Mouse (Mus musculus): ENCODE measurements around the gene Mxd4.
A peak's percentile ranks its signal among the peaks of the same experiment; 100 is the strongest.

The Mxd4 gene

GRCm38 (mm10) chr5:34196423-34196822 is 8.9 kb upstream of the Mxd4 start:
- DNase-seq (ENCODE audit: inconsistent ontology term): no peak

GRCm38 (mm10) chr5:34195786-34196185 is 8.3 kb upstream of the Mxd4 start:
- DNase-seq (ENCODE audit: inconsistent ontology term): no peak

GRCm38 (mm10) chr5:34194975-34195662 is 7.6 kb upstream of the Mxd4 start:
- no peak for DNase-seq (ENCODE audit: inconsistent ontology term)

GRCm38 (mm10) chr5:34194426-34194825 is 6.9 kb upstream of the Mxd4 start:
- no peak for DNase-seq (ENCODE audit: inconsistent ontology term)

GRCm38 (mm10) chr5:34191843-34192242 is 4.3 kb upstream of the Mxd4 start:
- DNase-seq (ENCODE audit: inconsistent ontology term): no peak

GRCm38 (mm10) chr5:34191021-34191420 is 3.5 kb upstream of the Mxd4 start:
- peak; percentile 51 for DNase-seq (ENCODE audit: inconsistent ontology term)

GRCm38 (mm10) chr5:34189521-34189920 is 2.0 kb upstream of the Mxd4 start:
- DNase-seq (ENCODE audit: inconsistent ontology term): no peak

GRCm38 (mm10) chr5:34188856-34189255 is 1.3 kb upstream of the Mxd4 start:
- DNase-seq (ENCODE audit: inconsistent ontology term): no peak

GRCm38 (mm10) chr5:34186961-34187391 is 544 bp downstream of the Mxd4 start:
- peak; percentile 75 for DNase-seq (ENCODE audit: inconsistent ontology term)

- no peak for DNase-seq (ENCODE audit: inconsistent ontology term)
Measured at GRCm38 (mm10) chr5:34186391-34186790, 1.1 kb downstream of the Mxd4 start.

GRCm38 (mm10) chr5:34185791-34186190 is 1.7 kb downstream of the Mxd4 start:
- no peak for DNase-seq (ENCODE audit: inconsistent ontology term)

- DNase-seq (ENCODE audit: inconsistent ontology term): no peak
Measured at GRCm38 (mm10) chr5:34185051-34185580, 2.4 kb downstream of the Mxd4 start.

GRCm38 (mm10) chr5:34183976-34184375 is 3.5 kb downstream of the Mxd4 start:
- no peak for DNase-seq (ENCODE audit: inconsistent ontology term)

- DNase-seq (ENCODE audit: inconsistent ontology term): no peak
Measured at GRCm38 (mm10) chr5:34183156-34183880, 4.2 kb downstream of the Mxd4 start.

- DNase-seq (ENCODE audit: inconsistent ontology term): no peak
Measured at GRCm38 (mm10) chr5:34182486-34182885, 5.0 kb downstream of the Mxd4 start.

- no peak for DNase-seq (ENCODE audit: inconsistent ontology term)
Measured at GRCm38 (mm10) chr5:34177821-34178220, 9.7 kb downstream of the Mxd4 start.

- no peak for DNase-seq (ENCODE audit: inconsistent ontology term)
Measured at GRCm38 (mm10) chr5:34177091-34177490, 10.4 kb downstream of the Mxd4 start.

GRCm38 (mm10) chr5:34176691-34177090 is 10.8 kb downstream of the Mxd4 start:
- no peak for DNase-seq (ENCODE audit: inconsistent ontology term)

- DNase-seq (ENCODE audit: inconsistent ontology term): no peak
Measured at GRCm38 (mm10) chr5:34175403-34175694, 12.2 kb downstream of the Mxd4 start.

- DNase-seq (ENCODE audit: inconsistent ontology term): no peak
Measured at GRCm38 (mm10) chr5:34174550-34175402, 12.7 kb downstream of the Mxd4 start.

- no peak for DNase-seq (ENCODE audit: inconsistent ontology term)
Measured at GRCm38 (mm10) chr5:34174021-34174420, 13.5 kb downstream of the Mxd4 start.

GRCm38 (mm10) chr5:34170726-34171125 is 16.8 kb downstream of the Mxd4 start:
- no peak for DNase-seq (ENCODE audit: inconsistent ontology term)

All from Muller cell, postnatal 12 days (primary cell).